Mouse (Mus musculus) ZHBTc4 (cell line): Measurements from ENCODE around the gene Stx3.

Source experiments
- DNase-seq: peaks from one replicate; pipeline ENCODE4 v3.0.0-alpha.2; 2011; ENCODE audit warnings: low read depth, low spot score

Stx3 gene

DNA sequence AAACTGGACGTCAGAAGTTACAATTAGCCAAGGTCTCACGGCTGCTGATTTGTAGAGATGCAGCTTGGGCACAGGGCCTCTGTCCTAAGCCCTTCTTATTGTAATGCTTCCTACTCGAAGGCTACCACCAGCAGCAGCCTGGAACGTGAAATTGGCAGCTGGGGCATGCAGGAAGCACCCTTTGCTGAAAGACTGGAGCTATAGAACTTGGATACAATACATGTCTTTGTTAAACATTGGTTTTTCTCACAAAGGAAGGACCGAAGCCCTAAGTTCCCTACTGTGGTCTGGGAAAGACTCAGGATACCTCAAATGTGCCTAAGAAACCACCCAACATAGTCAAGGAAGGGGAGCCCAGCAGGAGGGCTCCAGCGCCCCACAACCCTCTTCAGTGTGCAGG, 11.4 kb downstream of the Stx3 start:
- DNase-seq = peak; percentile 60

GRCm38 (mm10) chr19:11807251-11807650, 12.0 kb downstream of the Stx3 start:
- DNase-seq = peak; percentile 44

GRCm38 (mm10) chr19:11804423-11804822, 14.8 kb downstream of the Stx3 start:
- DNase-seq = peak; percentile 45

- peak; percentile 71 for DNase-seq
These were observed 18.5 kb downstream of the Stx3 start for GRCm38 (mm10) chr19:11800531-11801315.

DNA sequence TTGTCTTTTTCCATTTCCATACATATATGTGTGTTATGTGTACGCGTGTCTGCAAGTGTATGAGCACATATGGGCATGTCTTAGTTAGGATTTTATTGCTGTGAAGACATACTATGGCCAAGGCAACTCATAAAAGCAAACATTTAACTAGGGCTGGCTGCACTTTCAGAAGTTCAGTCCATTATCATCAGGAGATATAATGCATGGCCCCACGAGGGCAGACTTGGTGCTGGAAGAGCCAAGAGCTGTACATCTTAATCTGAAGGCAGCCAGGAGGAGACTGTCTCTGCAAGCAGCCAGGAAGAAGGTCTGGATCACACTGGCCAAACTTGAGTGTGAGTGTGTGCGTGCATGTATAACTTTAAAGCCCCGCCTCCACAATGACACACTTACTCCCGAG, 24.8 kb downstream of the Stx3 start:
- DNase-seq = no peak

DNA sequence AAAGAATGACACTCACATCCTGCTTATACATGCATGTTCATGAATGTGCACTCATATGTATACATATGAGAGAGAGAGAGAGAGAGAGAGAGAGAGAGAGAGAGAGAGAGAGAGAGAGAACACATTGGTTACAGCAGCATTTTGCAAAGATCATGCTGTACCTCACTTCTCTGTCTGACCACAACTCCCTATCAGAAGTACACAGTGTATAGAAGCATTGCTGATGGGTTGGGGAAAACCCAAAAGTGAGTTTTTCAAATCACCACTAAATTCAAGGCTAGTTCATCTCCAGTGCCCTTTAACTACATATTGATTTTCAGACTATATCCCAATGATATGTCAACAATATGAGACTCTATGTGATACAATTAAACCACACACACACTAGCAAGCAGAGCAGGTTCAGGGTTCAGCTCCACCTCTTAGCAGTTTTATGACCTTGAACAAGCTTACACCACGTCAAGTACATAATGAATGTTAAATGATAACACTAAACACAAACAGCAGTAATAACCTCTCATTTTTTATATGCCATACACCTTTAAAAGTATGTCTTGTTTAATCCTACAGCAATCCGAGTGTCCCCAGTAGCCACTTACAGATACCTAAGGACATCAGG, 25.4 kb downstream of the Stx3 start:
- DNase-seq = no peak

GRCm38 (mm10) chr19:11791825-11792224, 27.4 kb downstream of the Stx3 start:
- DNase-seq = peak; percentile 59

- DNase-seq = no peak
These were observed 30.3 kb downstream of the Stx3 start for GRCm38 (mm10) chr19:11788876-11789275.

DNA sequence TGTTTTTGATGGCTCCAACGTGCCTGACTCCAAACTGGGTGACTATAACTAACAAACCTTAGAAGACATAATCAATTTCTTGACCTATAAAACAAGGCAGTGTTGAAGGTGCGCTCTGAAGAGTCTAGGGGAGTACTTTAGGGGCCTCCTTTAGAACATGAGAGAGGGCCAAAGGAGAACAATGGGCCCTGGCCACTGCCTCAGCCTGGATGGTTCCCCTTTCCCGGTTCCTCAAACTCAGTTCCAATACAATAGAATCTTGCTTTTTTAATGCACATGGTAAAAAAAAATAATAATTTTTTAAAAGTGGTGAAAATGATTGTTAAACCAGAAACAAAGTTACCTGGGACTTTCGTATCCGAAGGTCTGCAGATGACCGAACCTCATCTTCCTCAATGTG, 31.4 kb downstream of the Stx3 start:
- DNase-seq = no peak

GRCm38 (mm10) chr19:11785409-11786154, 33.6 kb downstream of the Stx3 start:
- no peak for DNase-seq

DNA sequence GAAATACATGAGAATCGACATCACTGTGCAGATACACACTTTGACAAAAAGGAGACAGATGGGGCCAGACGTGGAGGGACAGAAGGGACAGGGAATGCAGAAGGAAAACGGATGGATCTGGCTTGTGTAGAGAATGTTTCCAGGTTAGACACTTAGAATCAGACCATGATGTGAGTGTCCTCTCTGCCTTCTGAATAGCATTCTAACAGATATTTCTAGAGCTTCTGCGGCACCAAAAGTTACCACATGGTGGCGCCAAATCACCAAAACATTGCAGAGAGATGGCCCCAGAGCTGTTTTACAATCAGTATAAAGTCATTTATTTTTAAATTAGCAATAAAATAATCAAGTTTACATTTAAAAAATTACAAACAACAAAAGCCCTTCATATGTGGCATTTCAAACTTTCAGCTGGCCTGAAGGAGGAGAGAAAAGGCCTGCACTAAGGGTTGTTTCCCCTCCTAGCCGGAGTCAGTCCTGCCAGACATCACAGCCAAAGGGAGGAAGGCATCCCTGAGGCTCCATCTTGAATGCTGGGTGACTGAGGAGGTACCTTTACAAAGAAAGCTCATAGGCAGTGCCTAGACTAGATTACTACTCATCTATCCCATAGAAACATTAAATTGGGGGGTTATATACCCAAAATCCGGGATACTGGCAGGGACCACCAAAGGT, 41.9 kb downstream of the Stx3 start:
- peak; percentile 61 for DNase-seq

GRCm38 (mm10) chr19:11770205-11770892, 48.9 kb downstream of the Stx3 start, which contains the start of gene Mrpl16:
Gene Mrpl16, plus strand, starts transcription at chr19:11770391.
- peak; percentile 95 for DNase-seq

- no peak for DNase-seq
These were observed 49.8 kb downstream of the Stx3 start for GRCm38 (mm10) chr19:11769257-11769920.

- peak; percentile 70 for DNase-seq
These were observed 51.0 kb downstream of the Stx3 start for GRCm38 (mm10) chr19:11768163-11768562.

- no peak for DNase-seq
These were observed 52.8 kb downstream of the Stx3 start for GRCm38 (mm10) chr19:11766413-11766812.

DNA sequence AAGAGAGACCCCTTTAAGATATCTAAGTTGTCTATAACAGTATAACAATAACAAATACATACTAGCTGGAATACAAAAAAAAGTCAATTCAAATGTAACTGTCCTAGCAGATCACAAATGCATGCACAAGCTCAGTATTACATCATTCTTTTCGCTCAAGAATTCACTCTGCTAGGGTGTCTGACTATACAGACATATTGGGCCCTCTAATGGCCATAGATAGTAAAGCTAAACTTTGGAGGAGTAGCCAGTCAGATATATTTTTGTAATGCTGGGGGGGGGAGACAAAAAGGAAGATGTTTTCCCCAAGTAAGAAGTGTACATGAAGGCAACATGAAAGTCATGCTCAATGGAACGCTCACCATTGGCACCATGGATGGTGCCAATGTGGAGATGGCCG, 54.1 kb downstream of the Stx3 start:
- DNase-seq = no peak

DNA sequence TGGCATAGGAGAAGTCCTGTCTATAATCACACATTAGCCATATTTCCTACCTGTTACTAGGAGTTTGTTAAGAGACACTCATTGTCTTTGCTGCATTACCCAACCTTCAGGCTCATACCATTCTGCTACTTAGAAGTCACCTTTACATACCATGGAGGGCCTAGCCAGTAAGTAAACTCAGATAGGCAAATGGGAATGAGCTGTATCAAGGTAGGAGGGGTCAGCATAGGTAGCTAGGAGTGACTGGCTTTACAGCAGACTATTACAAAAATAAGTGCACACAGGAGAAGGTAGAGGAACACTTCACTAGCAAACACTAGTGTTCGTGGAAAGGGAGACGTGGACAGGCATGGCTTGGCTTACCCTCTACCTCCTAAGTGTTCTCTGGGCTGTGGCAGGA, 71.9 kb downstream of the Stx3 start, which contains the start of gene Gif:
Gif (plus strand) TSS at position 257 of the 400 bp plus-strand sequence.
- DNase-seq = no peak

DNA sequence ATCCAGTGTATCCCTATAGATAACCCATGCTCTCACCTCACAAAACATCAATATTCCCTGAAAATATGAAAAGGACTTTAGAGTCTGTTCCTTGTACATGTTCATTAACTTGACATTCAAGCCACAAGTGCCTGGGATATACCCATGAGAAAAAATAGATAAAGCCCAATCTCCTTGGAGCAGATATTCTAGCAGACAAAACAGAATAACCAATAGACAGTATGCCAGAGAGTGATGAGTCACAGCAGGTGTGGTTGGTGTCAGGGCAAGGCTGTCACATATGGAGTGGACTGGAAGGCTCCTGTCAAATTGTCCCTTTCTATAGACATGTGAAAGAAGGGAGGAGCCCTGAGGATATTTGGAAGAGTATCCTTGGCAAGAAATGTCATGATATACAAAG, 73.5 kb downstream of the Stx3 start:
- no peak for DNase-seq

DNA sequence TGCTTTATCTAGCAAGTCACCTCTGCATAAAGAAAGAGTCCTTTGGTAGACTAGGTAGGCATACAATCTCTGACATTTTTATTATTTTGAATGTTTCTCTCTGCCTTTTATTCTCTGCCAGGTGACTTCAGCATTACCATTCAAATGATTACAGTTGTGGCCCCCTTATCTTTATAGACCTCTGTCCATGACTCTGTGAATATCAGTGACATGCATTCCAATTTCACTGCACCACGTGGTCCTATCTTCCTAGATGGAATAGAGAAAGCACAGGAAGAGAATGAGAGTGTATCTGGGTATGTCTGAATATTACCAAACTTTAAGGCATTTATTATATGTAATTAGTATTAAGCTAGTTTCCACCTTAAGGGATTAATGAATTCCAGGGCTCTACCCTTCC, 82.7 kb downstream of the Stx3 start:
- DNase-seq = no peak

- DNase-seq = no peak
These were observed 88.9 kb downstream of the Stx3 start for GRCm38 (mm10) chr19:11730278-11730677.

DNA sequence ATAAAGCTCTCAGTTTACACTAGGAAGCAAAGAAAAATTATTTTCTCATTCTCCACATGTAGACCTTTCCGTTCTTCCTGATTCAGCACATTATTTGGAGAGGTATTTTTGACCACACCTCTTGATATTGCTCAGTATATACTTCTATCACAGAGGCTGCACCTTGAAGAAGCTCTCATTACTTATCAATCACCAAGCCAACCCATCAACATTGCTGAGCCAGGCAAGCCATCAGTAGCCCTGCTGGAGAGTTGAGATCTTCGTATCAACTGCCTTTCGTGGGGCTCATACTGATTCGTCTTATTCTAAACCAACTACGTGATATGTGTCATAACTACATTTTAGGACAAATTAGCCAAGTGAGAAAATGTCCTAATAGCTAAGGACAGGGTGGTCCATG, 91.9 kb downstream of the Stx3 start:
- no peak for DNase-seq
